Mouse (Mus musculus) embryonic facial prominence, embryonic 10.5 days (tissue): ENCODE data around the gene Abcc4. TPM values are rescaled to one million over a fixed set of nuclear protein-coding genes. Genes with fewer than 3 reads are reported as not detected.

ENCODE experiments used
- DNase-seq: peaks from one replicate; pipeline ENCODE4 v3.0.0-alpha.2; 2017; ENCODE audit warnings: low spot score
- H3K27ac ChIP-seq: fragments of 300-500 bp; sonication (generic); replicated peaks from 2 replicates; pipeline ENCODE4 v1.5.1; 2016; ENCODE audit warnings: mild to moderate bottlenecking
- H3K27me3 ChIP-seq: fragments of 300-500 bp; sonication (generic); replicated peaks from 2 replicates; pipeline ENCODE4 v1.6.1; 2016; ENCODE audit warnings: low read depth, mild to moderate bottlenecking; ENCODE audit not compliant: poor library complexity, severe bottlenecking
- H3K36me3 ChIP-seq: fragments of 300-500 bp; sonication (generic); replicated peaks from 2 replicates; pipeline ENCODE4 v1.6.1; 2016; ENCODE audit warnings: mild to moderate bottlenecking, moderate library complexity
- H3K4me1 ChIP-seq: fragments of 300-500 bp; sonication (generic); 2 replicates; pipeline ENCODE4 v1.6.1; 2016
- H3K4me3 ChIP-seq: fragments of 300-500 bp; sonication (generic); 2 replicates; pipeline ENCODE4 v1.5.1; 2016; ENCODE audit warnings: mild to moderate bottlenecking, moderate library complexity
- H3K9me3 ChIP-seq: fragments of 300-500 bp; sonication (generic); 2 replicates; pipeline ENCODE4 v1.6.1; 2016; ENCODE audit warnings: mild to moderate bottlenecking
- WGBS: fragments of 180-500 bp; shearing (Covaris S2); methylation state at CpG from one replicate; pipeline ENCODE4 v1.1.7; 2016; 5-methylcytosine and 5-hydroxymethylcytosine counted together
- polyA plus RNA-seq: library from polyadenylated mRNA; unstranded; fragments of >200 nt; fragmentation: Nextera tagmentation; extraction: Ambion mirVana; gene quantifications from 2 replicates; pipeline ENCODE4 v1.2.1, GENCODE M21; 2016

Abcc4 gene
- polyA plus RNA-seq = 2.6 and 3.2 TPM in 2 replicates

DNA sequence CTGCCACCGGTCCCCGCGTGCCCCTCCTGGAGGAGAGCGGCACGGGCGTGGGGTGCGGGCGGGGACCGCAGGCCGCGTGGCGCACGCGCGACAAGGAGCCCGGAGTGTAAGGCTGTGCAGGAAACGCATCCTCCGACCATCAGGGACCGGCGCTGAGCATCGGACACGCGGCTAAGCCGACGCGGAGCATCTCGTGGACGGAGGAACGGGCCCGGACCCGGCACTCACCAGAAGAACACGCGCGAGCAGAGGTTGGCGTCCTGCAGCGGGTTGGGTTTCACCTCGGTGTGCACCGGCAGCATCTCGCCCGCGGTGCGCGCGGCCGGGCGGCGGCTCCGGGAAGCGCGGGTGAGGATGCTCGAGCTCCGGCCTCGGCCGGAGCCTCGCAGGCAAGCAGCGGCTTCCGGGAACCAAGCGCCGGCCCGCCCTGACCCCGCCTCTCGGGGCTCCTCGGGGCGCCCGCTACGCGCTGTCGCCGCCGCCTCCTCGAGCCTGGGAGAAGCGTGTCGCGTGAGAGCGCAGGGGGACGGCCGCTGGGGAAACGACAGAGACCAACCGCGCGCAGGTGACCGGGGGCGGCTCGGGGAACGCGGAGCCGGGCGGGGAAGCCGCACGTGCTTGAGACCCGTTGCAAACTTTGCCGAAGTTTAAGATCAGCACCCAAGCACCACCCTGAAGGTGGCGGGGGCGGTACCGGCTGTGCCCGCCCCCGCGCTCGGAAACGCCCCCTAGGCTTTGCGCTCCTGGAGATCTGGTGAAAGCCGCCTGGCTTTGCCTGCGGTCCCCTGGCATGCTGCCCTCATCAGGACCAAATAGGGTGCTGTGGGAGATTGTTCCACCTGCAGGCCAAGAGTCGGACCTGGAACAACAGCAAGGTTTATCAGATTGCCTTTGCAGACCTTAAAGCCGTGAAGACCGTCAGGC, at the start of gene Abcc4:
Abcc4 (minus strand) TSS at position 412 of the 924 bp plus-strand sequence.
- H3K4me3 ChIP-seq = peak within 1 kb of the TSS; percentile 70
- peaks cover 74% of the 10 kb centered on the region for H3K27me3 ChIP-seq
- DNase-seq = peak; percentile 79
- H3K4me1 ChIP-seq = peaks cover 24% of the 10 kb centered on the region
- no peaks in the 10 kb centered on the region for H3K36me3 ChIP-seq
- H3K9me3 ChIP-seq = no peaks in the 10 kb centered on the region
- WGBS = under 1% methylated on average over 106 of the region's 106 CpGs
- H3K27ac ChIP-seq = peak within 1 kb of the TSS; percentile 70

DNA sequence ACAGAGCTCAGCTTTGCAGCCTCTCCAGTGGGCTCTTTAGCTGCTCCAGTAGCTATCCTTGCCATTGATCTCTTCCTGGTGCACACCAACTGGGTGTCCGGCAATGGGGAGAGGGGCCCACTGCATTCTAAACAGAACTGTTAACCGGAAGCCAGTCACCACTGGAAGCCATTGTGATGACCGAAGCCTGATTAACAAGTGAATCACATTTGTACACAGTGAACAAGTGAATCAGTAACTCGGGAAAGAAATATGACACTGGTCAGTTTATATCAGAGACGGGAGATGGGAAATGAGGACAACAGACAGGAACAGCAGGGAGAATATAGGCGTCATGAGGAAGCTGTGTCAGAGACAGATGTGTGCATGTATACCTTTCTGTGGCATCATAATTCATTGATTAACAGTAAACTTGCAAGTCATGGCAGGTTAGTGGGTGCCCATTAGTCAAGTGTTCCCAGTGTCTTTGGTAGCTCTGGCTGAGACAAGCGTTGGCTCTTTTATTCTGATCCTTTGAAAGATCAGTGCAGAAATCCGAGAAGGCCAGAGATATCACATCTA, 45.3 kb upstream of the Abcc4 start:
- WGBS = 85% methylated on average over 8 of the region's 8 CpGs

GRCm38 (mm10) chr14:118750505-118751192, 44.6 kb upstream of the Abcc4 start:
- no peaks in the 10 kb centered on the region for H3K36me3 ChIP-seq
- no peak overlapping the region for H3K4me3 ChIP-seq
- peaks cover 9% of the 10 kb centered on the region; the same call in 1 of the 2 replicates for H3K4me1 ChIP-seq
- no peaks in the 10 kb centered on the region for H3K27me3 ChIP-seq
- no peaks in the 10 kb centered on the region for H3K9me3 ChIP-seq
- H3K27ac ChIP-seq = no peak overlapping the region
- DNase-seq = no peak
- 80% methylated on average over 6 of the region's 6 CpGs for WGBS

More for the DNA sequence above, 45.3 kb upstream of the Abcc4 start:
- H3K4me1 ChIP-seq = peaks cover 9% of the 10 kb centered on the region; the same call in 1 of the 2 replicates
- H3K9me3 ChIP-seq = no peaks in the 10 kb centered on the region
- H3K27ac ChIP-seq = no peak overlapping the region
- H3K27me3 ChIP-seq = no peaks in the 10 kb centered on the region
- DNase-seq = no peak
- H3K36me3 ChIP-seq = no peaks in the 10 kb centered on the region
- no peak overlapping the region for H3K4me3 ChIP-seq

DNA sequence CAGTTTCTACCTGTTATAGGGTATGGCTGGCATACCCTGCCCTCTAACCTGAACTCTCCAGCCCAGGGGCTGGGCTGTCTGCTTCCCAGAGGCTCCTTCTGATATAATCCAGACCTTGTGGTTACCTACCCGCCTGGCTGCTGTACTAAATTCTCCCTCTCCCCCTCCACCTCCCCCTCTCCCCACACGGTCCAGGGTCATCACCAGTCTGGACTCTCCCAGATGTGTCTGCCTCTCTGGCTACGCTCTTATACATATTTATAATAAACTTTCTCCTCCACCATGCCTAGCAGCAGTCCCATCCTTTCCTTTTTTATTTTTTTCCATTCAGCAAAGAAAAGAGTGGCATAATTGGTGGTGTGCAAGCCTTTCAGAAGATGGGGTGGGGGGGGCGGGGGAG, 43.7 kb upstream of the Abcc4 start:
- no peaks in the 10 kb centered on the region for H3K9me3 ChIP-seq
- no peaks in the 10 kb centered on the region for H3K27me3 ChIP-seq
- H3K4me1 ChIP-seq = peaks cover 9% of the 10 kb centered on the region; the same call in 1 of the 2 replicates
- no peak for DNase-seq
- no peak overlapping the region for H3K4me3 ChIP-seq
- WGBS = 58% methylated on average over 4 of the region's 4 CpGs
- H3K36me3 ChIP-seq = no peaks in the 10 kb centered on the region
- no peak overlapping the region for H3K27ac ChIP-seq

DNA sequence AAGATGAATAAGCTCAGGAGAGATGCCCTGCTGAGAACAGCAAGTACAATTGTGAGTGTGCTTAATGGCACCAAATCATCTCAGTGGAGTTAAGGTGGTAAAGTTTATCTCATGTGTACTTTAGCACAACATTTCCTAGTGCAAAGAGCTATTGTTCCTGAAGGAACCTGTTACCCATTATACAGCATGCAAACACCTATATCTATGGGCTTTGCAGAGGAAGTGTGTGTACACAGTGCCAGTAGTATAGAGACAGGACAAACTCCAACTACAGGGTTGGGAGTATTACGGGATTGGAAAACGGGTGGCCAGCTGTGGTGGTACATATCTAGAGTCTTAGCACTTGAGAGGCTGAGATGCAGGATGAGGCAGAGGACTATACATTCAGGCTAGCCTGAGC, 43.0 kb upstream of the Abcc4 start:
- H3K9me3 ChIP-seq = no peaks in the 10 kb centered on the region
- no peak overlapping the region for H3K27ac ChIP-seq
- DNase-seq = no peak
- H3K4me3 ChIP-seq = no peak overlapping the region
- WGBS = 89% methylated on average over 2 of the region's 2 CpGs
- H3K4me1 ChIP-seq = peaks cover 9% of the 10 kb centered on the region; the same call in 1 of the 2 replicates
- H3K27me3 ChIP-seq = 0 out of 2 replicates have a peak, but pooled peaks cover 1% of the 10 kb centered on the region
- H3K36me3 ChIP-seq = no peaks in the 10 kb centered on the region

DNA sequence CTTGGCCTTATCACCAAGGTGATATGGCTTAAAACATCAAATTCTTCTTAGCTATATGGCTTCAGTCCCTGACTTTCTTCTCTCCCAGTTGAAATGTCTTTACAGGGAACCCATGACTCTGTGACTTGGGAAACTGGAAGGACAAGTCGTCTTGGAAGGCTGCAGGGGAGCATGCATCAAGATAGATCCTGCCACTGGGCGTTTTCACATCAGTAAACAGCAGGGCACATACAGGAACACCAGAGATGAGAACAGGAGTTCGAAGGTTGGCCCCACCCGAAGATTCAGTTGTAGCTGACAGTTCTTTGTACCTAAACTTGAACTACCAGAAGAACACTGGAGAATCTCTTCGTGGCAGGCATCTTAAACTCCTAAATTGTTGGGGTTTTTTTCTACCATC, 36.8 kb upstream of the Abcc4 start:
- Histone ChIP-seq H3K4me1 (no peaks in the 10 kb centered on the region), H3K9me3 (peaks cover 5% of the 10 kb centered on the region; the same call in 1 of the 2 replicates), H3K27ac (no peak overlapping the region), H3K4me3 (no peak overlapping the region), H3K27me3 (0 out of 2 replicates have a peak, but pooled peaks cover 7% of the 10 kb centered on the region), H3K36me3 (no peaks in the 10 kb centered on the region)
- 72% methylated on average over 5 of the region's 5 CpGs for WGBS
- no peak for DNase-seq

DNA sequence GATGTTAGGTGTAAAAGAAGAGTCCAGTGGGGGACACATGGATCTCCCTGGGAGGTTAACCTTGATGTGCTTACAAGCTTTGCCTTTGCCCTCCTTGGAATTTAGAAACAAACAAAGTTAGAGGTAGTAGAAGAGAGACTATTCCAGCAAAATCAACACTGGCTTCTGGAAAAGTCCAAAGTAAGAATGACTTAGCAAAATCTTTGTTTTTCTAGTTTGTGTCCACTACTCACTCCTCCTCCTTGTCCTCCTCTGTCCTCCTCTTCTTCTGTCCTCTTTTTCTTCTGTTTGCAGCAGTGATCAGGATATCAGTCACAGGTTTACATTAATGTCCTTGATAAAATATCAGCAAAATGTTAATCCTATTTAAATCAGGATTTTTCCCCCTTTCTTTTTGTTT, 35.8 kb upstream of the Abcc4 start:
- H3K4me3 ChIP-seq = no peak overlapping the region
- H3K36me3 ChIP-seq = no peaks in the 10 kb centered on the region
- no peak for DNase-seq
- H3K27me3 ChIP-seq = 0 out of 2 replicates have a peak, but pooled peaks cover 7% of the 10 kb centered on the region
- H3K27ac ChIP-seq = no peak overlapping the region
- peaks cover 5% of the 10 kb centered on the region; the same call in 1 of the 2 replicates for H3K9me3 ChIP-seq
- H3K4me1 ChIP-seq = peaks cover 10% of the 10 kb centered on the region; the same call in 1 of the 2 replicates

DNA sequence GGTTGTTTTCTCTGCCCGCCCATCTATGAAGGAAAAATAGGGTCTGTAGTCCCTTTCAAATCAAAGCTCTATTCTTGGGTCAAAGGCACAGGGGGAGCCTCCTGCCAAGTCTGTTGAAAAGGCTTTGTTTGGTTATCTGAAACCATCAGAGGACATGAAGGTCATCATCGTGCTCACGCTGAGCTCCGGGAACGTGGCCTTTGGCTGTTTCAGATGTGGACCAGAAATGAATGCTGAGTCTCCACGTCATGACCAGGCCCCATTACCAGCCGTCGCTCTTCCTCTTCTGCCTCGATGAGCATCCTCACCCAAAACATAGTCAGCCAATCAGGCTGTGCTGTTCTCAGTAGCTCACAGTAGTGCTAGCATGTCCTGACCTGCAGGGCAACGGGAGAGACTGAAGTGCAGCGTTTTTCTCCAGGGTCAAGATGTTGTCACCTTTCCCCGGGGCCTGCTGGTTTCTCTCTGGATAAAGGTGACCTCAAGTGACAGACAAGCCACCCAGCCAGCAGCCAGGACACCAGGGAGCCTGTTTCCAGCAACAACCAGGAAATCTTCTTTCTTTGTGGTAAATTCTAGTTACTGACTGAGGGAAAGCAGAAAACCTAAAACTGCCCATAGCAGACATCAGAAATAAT, 31.4 kb upstream of the Abcc4 start:
- peak; percentile 22 for DNase-seq
- no peaks in the 10 kb centered on the region for H3K27me3 ChIP-seq
- H3K27ac ChIP-seq = no peak overlapping the region
- H3K4me3 ChIP-seq = no peak overlapping the region
- no peaks in the 10 kb centered on the region for H3K36me3 ChIP-seq
- peaks cover 20% of the 10 kb centered on the region; the same call in 1 of the 2 replicates for H3K4me1 ChIP-seq
- 19% methylated on average over 12 of the region's 12 CpGs for WGBS
- H3K9me3 ChIP-seq = peaks cover 5% of the 10 kb centered on the region; the same call in 1 of the 2 replicates

DNA sequence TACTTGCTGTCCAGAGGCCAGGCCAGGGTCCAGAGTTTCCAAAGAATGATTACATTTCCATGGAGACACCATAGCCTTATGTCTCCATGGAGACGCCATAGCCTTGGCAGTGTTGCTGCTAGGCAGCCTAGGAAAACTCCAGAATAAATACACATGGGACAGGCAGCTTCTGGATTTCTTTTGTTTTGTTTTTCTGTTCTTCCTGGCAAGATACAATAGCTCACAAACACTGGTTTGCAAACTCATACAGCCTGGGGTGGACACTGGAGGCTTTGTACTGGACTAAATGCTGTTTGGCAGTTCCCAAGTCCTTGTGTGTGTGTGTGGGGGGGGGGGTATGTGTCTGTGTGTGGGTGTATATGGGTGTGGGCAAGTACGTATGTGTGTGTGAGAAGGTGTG, 29.1 kb upstream of the Abcc4 start:
- no peak overlapping the region for H3K27ac ChIP-seq
- peaks cover 20% of the 10 kb centered on the region; the same call in 1 of the 2 replicates for H3K4me1 ChIP-seq
- H3K27me3 ChIP-seq = no peaks in the 10 kb centered on the region
- peaks cover 3% of the 10 kb centered on the region; the same call in 1 of the 2 replicates for H3K9me3 ChIP-seq
- H3K4me3 ChIP-seq = no peak overlapping the region
- 81% methylated on average over 2 of the region's 2 CpGs for WGBS
- no peaks in the 10 kb centered on the region for H3K36me3 ChIP-seq
- peak; percentile 15 for DNase-seq

GRCm38 (mm10) chr14:118733146-118733545, 27.1 kb upstream of the Abcc4 start:
- WGBS = 90% methylated on average over 5 of the region's 5 CpGs
- H3K4me1 ChIP-seq = peaks cover 20% of the 10 kb centered on the region; the same call in 1 of the 2 replicates
- no peaks in the 10 kb centered on the region for H3K9me3 ChIP-seq
- DNase-seq = no peak
- no peaks in the 10 kb centered on the region for H3K36me3 ChIP-seq
- no peak overlapping the region for H3K27ac ChIP-seq
- H3K4me3 ChIP-seq = no peak overlapping the region
- no peaks in the 10 kb centered on the region for H3K27me3 ChIP-seq

DNA sequence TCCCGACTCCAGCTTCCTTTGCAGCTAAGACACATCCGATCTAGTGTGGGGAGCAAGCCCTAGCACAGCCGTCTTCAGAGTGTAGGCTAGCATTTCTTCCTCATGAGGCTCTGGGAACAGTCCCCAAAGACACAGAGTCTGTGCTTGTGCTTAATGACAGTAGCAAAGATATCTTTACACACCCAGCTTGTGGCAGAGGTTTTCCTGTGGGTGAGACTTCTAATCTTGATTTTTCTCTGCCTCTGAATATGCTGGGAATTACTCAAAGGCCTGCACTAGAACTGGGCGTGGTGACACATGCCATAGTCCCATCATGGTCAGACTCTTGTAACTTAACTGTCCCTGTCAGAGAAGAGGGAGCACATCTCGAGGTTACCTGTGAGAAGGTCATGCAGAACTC, 24.6 kb upstream of the Abcc4 start:
- Histone ChIP-seq H3K36me3 (no peaks in the 10 kb centered on the region), H3K4me3 (no peak overlapping the region), H3K27ac (no peak overlapping the region), H3K9me3 (no peaks in the 10 kb centered on the region), H3K27me3 (no peaks in the 10 kb centered on the region), H3K4me1 (peaks cover 6% of the 10 kb centered on the region; the same call in 1 of the 2 replicates)
- no peak for DNase-seq
- 88% methylated on average over 5 of the region's 5 CpGs for WGBS

GRCm38 (mm10) chr14:118725467-118725866, 19.4 kb upstream of the Abcc4 start:
- Histone ChIP-seq H3K27ac (no peak overlapping the region), H3K4me3 (no peak overlapping the region), H3K36me3 (no peaks in the 10 kb centered on the region), H3K9me3 (no peaks in the 10 kb centered on the region), H3K4me1 (no peaks in the 10 kb centered on the region), H3K27me3 (0 out of 2 replicates have a peak, but pooled peaks cover 3% of the 10 kb centered on the region)
- no peak for DNase-seq
- 90% methylated on average over 5 of the region's 5 CpGs for WGBS
